Mouse (Mus musculus) left cerebral cortex, postnatal 25 days (tissue): ENCODE measurements at regions not wholly inside any gene's neighbourhood (a gene's known extent, or its start where the extent isn't known, plus 50 kb on each side); places are given as distances from the start of the nearest gene placed in this dataset.
"Not testable (repeated sequence)": the region's sequence is repeated elsewhere in the genome, so short reads cannot be mapped to it uniquely, and the experiment has no call there.

Experiments used
- DNase-seq, 2 experiments: peaks; one replicate each; pipeline ENCODE4 v3.0.0; 2022; ENCODE audit warnings: low spot score in 2 of 2, mixed read lengths in 1 of 2
- intact Hi-C: fragments of 180-260 bp; cut with DNase I; formaldehyde crosslinking; loops from one replicate; pipeline ENCODE4 v1.15.1; 2025

GRCm38 (mm10) chr2:108023206-108023605, 732.8 kb downstream of the Kcna4 start:
- intact Hi-C loops, result no loop called here
- no peak for DNase-seq

GRCm38 (mm10) chr2:108030657-108031056, 740.2 kb downstream of the Kcna4 start:
- peak in 1 of 2 experiments; percentile 69 for DNase-seq
- intact Hi-C loops, result loop anchor here (5.0 to 10.0 kb wide), 4 partner anchors 262 to 1644 kb away; partner anchors contain the start of gene Bdnf

- intact Hi-C loops, result loop anchor here (5.0 to 10.0 kb wide), 4 partner anchors 260 to 1642 kb away; partner anchors contain the start of gene Bdnf
- peak in 1 of 2 experiments; percentile 75 for DNase-seq
These were observed 742.0 kb downstream of the Kcna4 start for GRCm38 (mm10) chr2:108032301-108033013.

DNA sequence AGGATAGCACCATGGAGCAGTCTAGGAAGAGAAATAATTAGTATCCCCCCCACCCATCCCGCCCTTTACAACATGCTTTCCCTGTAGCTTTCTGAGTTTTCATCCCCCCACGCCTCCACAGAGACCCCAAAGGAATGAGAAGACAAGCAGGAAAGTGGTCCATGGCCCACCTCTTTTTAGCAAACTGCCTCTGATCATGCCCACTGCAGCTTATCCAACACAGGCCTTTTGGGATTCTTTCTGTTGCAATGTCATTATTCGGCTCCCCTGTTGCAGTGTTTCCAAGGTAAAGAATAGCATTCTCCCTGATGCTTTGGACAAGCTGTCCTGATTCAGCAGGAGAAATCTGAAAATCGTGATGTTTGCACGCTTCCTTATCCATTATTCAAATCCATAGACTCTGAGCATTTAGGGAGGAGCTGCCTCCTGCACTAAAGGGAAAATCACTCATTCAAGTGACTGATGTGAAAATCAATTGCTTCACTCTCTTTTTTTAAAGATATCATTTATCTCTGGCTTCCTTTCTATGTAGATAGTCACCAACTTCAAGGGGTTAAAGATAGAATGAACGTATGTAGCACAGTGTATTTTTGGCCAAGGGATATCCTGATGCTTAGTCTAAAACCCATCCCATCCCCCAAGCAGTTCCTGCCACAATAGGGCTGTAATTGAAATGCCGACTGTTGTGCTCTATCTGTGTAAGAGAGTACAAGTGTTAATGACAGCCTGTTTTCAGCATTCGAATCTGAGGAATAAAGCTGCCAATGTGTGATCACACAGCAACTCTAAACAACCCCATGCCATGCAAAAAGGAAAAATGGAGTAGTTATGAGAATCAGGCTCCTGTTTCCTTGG, 743.1 kb downstream of the Kcna4 start:
- intact Hi-C loops, result loop anchor here (5.0 to 10.0 kb wide), 4 partner anchors 259 to 1641 kb away; partner anchors contain the start of gene Bdnf
- no peak for DNase-seq

- peak in 1 of 2 experiments; percentile 8 for DNase-seq
- intact Hi-C loops, result loop anchor here (5.0 to 10.0 kb wide), 4 partner anchors 257 to 1640 kb away; partner anchors contain the start of gene Bdnf
These were observed 744.4 kb downstream of the Kcna4 start for GRCm38 (mm10) chr2:108034882-108035281.

DNA sequence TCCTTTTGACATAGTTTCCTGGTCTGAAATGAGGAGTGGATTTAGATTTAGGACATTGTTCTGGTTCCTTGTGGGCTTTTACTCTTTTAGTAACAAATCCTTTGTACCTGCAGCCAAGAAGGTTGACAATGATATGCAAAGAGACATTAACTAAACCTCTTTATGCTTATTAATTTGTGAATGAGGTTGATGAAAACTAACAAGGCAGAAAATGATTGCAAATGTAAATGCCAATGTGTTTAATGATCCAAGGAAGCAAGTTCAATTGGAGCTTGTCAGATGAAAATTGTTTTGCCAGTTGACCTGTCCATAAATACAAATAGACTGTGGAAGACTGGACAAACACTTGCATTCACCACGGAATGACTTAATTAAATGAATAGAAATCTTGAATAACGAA, 751.6 kb downstream of the Kcna4 start:
- intact Hi-C loops, result no loop called here
- DNase-seq, result no peak

GRCm38 (mm10) chr2:108044885-108045284, 754.4 kb downstream of the Kcna4 start:
- peak in 1 of 2 experiments; percentile 6 for DNase-seq
- intact Hi-C loops, result no loop called here

DNA sequence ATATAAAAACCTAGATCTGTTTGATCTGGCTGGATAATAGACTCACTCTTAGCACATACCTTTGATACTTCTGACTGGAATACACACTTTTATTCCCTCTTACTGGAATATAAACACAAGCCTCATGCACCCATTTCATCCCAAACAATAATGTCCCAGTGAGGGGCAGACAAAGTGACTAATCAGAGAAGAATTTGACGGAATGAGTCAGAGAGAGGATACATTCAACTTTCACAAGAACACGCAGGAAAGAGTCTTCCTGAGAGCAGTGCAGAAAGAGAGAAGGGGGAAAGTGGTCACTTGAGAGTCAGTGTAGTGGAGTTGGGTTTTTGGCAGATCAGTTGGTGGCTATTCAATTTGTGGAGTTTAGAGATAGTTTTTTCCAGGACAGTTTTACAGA, 755.6 kb downstream of the Kcna4 start:
- no peak for DNase-seq
- intact Hi-C loops, result no loop called here

GRCm38 (mm10) chr2:108062751-108063150, 772.3 kb downstream of the Kcna4 start:
- intact Hi-C loops, result not testable (repeated sequence)

GRCm38 (mm10) chr2:108083911-108084310, 793.5 kb downstream of the Kcna4 start:
- DNase-seq, result peak in 1 of 2 experiments; percentile 6
- intact Hi-C loops, result no loop called here

More at GRCm38 (mm10) chr2:108062751-108063150, 772.3 kb downstream of the Kcna4 start:
- DNase-seq, result not testable (repeated sequence)

DNA sequence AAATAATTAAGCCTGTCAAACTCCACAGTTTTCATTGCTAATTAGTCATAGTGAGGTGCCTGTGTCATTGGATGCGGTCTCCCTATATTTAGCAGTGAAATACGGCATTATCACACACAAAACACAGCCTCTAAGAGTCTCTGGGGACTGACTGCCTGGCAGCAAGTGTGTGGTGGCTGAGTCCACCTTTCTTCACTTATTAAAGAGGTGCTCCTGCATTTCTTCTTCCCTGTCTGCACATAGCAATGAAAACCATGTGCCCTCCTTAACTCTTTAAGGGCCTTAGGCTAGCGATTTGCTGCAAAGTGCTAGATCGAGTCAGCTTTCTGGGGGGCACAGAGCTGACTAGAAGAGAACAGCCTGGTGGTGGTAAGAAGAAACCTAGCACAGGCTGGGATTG, 799.8 kb downstream of the Kcna4 start:
- DNase-seq, result no peak
- intact Hi-C loops, result no loop called here

- intact Hi-C loops, result no loop called here
- DNase-seq, result peak in 1 of 2 experiments; percentile 25
These were observed 806.6 kb downstream of the Kcna4 start for GRCm38 (mm10) chr2:108097026-108097425.

GRCm38 (mm10) chr2:108110140-108110539, 819.7 kb downstream of the Kcna4 start:
- peak in 1 of 2 experiments; percentile 4 for DNase-seq
- intact Hi-C loops, result no loop called here

DNA sequence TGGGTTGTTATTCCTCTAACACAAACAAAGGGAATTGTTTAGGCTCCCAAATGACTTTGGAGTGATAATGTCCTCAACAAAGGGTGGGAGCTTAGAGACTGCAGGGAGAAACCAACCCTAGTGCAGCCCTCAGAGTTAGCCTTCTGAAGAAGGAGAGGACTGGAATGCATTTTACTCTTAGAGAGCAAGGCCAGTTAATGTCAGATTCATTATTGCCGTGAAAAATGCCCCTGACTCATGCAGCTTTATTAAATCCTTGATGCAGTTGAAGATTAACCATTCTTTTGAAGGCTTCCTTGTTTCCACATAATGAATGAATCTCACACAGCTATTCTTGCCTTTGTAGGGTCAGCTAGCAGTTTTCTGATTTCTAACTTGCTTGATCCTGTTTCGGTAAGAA, 855.3 kb downstream of the Kcna4 start:
- intact Hi-C loops, result no loop called here
- DNase-seq, result no peak

DNA sequence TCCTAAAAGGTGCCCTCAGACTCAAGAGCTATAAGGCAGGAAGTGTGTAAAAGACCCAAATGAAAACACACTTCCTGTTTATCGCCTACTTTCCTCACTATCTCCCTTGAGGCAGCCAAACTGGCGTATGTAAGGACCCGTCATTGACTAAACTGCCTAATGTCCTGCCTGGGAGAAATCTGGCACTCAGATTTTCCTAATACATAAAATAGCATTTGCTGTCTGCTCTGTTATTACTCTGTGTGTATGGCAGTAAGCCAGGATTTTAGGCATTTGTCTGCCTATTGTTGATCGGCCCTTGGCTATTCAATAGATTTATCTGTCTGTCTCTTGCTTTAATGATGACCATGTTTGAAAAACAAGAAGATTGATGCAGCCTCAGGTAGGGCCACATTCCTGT, 857.8 kb downstream of the Kcna4 start:
- intact Hi-C loops, result no loop called here
- no peak for DNase-seq

DNA sequence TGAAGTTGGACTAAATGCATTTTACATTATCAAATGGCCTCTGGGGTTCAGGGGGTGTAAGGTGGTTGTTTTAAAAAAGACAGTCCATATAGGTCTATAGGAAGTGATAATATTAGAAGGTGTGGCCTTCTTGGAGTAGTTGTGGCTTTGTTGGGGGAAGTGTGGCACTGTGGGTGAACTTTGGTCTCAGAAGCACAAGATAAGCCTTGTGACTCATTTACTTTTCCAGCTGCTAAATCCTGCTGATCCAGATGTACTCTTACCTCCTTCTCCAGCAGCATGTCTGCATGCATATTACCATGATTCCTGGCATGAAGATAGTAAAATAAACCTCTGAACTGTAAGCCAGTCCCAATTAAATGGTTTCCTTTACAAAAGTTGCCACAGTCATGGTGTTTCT, 865.8 kb downstream of the Kcna4 start:
- intact Hi-C loops, result no loop called here

GRCm38 (mm10) chr2:108157731-108158130, 867.3 kb downstream of the Kcna4 start:
- no peak for DNase-seq
- intact Hi-C loops, result no loop called here

More for the DNA sequence above, 865.8 kb downstream of the Kcna4 start:
- no peak for DNase-seq

DNA sequence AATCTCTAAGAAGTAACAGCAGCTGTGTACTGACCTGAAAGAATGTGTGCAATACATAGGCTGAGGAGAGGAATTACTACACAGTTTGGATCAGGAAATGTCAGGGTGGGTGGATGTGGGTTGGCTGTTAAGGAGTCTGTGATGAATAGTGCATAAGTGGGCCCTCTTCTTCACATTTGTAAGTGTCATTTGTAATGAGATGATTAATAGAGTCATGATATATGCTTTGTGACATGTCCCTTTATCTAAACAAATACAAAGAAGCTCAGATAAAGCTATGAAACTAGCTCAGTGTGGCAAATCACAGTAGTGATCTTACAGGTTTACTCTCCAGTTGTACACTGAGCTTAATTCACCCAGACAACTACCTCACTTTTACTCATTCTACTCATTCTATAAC, 867.9 kb downstream of the Kcna4 start:
- DNase-seq, result peak in 1 of 2 experiments; percentile 2
- intact Hi-C loops, result no loop called here

GRCm38 (mm10) chr2:108160865-108161264, 870.4 kb downstream of the Kcna4 start:
- no peak for DNase-seq
- intact Hi-C loops, result no loop called here

DNA sequence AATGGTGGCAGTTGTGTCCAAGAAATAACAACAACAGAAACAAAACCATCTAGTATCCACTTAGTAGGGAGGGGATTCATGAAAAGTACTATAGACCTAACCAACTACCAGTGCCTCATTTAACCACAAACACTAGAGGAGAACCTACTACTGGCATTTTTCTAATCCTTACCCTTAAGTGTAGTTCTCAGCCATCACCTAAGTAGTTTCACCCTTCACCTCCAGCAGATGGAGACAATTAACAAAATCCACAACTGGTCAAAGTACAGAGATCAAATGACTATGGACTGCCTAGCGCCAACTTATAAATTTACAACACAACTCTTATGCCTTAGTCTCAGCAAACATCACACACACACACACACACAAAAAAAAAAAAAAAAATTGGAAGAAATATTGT, 874.6 kb downstream of the Kcna4 start:
- intact Hi-C loops, result no loop called here

More for the DNA sequence above, 874.6 kb downstream of the Kcna4 start:
- no peak for DNase-seq
